Mouse (Mus musculus) kidney, postnatal 14 days (tissue): ENCODE measurements around the gene Tlx2.

ENCODE experiments used
- DNase-seq: peaks from one replicate; pipeline ENCODE4 v3.0.0; 2022; ENCODE audit warnings: mixed read lengths

The Tlx2 gene

GRCm38 (mm10) chr6:83087926-83088260, 17.8 kb upstream of the Tlx2 start:
- no peak for DNase-seq

GRCm38 (mm10) chr6:83087205-83087925, 17.3 kb upstream of the Tlx2 start:
- DNase-seq = peak; percentile 49

- no peak for DNase-seq
Measured at GRCm38 (mm10) chr6:83086121-83087035, 16.3 kb upstream of the Tlx2 start, which contains the start of gene Lbx2. Lbx2 (plus strand) TSS chr6:83086367.

GRCm38 (mm10) chr6:83084477-83084876, 14.4 kb upstream of the Tlx2 start:
- peak; percentile 15 for DNase-seq

GRCm38 (mm10) chr6:83083497-83083896, 13.4 kb upstream of the Tlx2 start:
- DNase-seq = no peak

GRCm38 (mm10) chr6:83080210-83080609, 10.1 kb upstream of the Tlx2 start:
- no peak for DNase-seq

- DNase-seq = peak; percentile 99
Measured at GRCm38 (mm10) chr6:83078324-83078858, 8.3 kb upstream of the Tlx2 start.

- DNase-seq = no peak
Measured at GRCm38 (mm10) chr6:83077630-83078323, 7.7 kb upstream of the Tlx2 start, which contains the start of gene Pcgf1. Pcgf1 (plus strand) TSS chr6:83077869.

- DNase-seq = no peak
Measured at GRCm38 (mm10) chr6:83074979-83075378, 4.9 kb upstream of the Tlx2 start.

GRCm38 (mm10) chr6:83071220-83071619, 1.1 kb upstream of the Tlx2 start:
- DNase-seq = no peak

GRCm38 (mm10) chr6:83070311-83071219, 472 bp upstream of the Tlx2 start:
- DNase-seq = no peak

GRCm38 (mm10) chr6:83069488-83070246, 426 bp downstream of the Tlx2 start:
- no peak for DNase-seq

- DNase-seq = no peak
Measured at GRCm38 (mm10) chr6:83068706-83069487, 1.2 kb downstream of the Tlx2 start.

GRCm38 (mm10) chr6:83068221-83068620, 1.9 kb downstream of the Tlx2 start:
- no peak for DNase-seq

- no peak for DNase-seq
Measured at GRCm38 (mm10) chr6:83066441-83066840, 3.7 kb downstream of the Tlx2 start.

GRCm38 (mm10) chr6:83065995-83066394, 4.1 kb downstream of the Tlx2 start:
- DNase-seq = no peak

- DNase-seq = no peak
Measured at GRCm38 (mm10) chr6:83058725-83059124, 11.4 kb downstream of the Tlx2 start.

- DNase-seq = peak; percentile 87
Measured at GRCm38 (mm10) chr6:83057790-83058189, 12.3 kb downstream of the Tlx2 start, which contains the start of gene Dqx1. Dqx1 (plus strand) TSS chr6:83057844.

GRCm38 (mm10) chr6:83054871-83055431, 15.1 kb downstream of the Tlx2 start, which contains the start of gene Htra2:
Htra2 (minus strand) TSS chr6:83055273.
- no peak for DNase-seq
